Mouse (Mus musculus): ENCODE measurements at regions not wholly inside any gene's neighbourhood (a gene's known extent, or its start where the extent isn't known, plus 50 kb on each side); places are given as distances from the start of the nearest gene placed in this dataset.

DNA sequence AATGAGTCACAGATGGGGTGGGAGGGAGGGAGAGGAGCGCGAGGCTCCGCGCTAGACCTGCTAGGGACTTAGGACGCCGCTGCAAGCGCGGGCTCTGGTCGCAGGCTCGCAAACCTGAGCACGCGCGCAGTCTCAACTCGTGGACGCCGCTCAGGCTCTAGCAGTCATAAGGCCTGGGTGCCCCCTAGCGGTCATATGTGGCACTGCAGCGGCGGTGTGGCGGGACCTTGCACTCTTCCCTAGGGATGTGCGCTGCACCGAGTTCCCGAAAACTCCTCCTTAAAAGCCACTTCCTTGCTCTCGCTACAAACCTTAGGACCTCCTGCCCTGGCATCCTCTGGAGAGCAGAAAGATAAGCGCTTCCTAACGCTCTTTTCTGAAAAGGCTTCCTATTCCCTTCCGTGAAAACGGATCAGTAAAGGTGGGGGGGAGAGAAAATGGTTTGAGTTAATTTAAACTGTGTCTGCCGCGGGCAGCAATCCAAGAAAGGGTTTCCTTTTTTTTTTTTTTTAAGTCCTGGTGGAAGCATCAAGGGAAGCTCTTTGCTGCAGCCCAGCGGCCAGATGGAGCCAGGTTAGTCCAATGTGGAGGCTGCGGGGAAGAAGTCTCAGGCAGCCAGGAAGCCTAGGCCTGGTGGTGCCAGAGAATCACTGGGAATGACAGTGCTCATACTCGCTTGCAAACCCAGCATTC, 50.7 kb upstream of the Kdm8 start:
- H3K9me3 ChIP-seq (replicated peaks; ENCODE audit: control insufficient read depth, low read length), result no peaks in the 10 kb centered on the region
- WGBS, result under 1% methylated on average over 33 of the region's 33 CpGs
- peak; percentile 81 for ATAC-seq (replicated peaks; ENCODE audit: extremely low read depth, insufficient read depth, low FRiP score)
- peak overlapping the region; percentile 91 for H3K4me2 ChIP-seq (ENCODE audit: low read depth, low read length)
- peaks cover 2% of the 10 kb centered on the region; the same call in 1 of the 2 replicates for H3K27me3 ChIP-seq (ENCODE audit: control insufficient read depth, insufficient read depth, low read length)
- H3K4me1 ChIP-seq (ENCODE audit: control insufficient read depth, insufficient read depth, low read length), result peaks cover 12% of the 10 kb centered on the region
- peak overlapping the region; percentile 54 for H3K4me3 ChIP-seq (ENCODE audit: low read length)
- H3K36me3 ChIP-seq (ENCODE audit: control insufficient read depth, insufficient read depth), result no peaks in the 10 kb centered on the region
- peak overlapping the region; percentile 62; the same call in 1 of the 2 replicates for H3K27ac ChIP-seq (ENCODE audit: low read length)
- peak overlapping the region; percentile 65 for H3K9ac ChIP-seq (ENCODE audit: low read length)

Measured in heart, embryonic 16.5 days (tissue).